Mouse (Mus musculus): ENCODE results near the gene Smc1b.

Gene Smc1b

DNA sequence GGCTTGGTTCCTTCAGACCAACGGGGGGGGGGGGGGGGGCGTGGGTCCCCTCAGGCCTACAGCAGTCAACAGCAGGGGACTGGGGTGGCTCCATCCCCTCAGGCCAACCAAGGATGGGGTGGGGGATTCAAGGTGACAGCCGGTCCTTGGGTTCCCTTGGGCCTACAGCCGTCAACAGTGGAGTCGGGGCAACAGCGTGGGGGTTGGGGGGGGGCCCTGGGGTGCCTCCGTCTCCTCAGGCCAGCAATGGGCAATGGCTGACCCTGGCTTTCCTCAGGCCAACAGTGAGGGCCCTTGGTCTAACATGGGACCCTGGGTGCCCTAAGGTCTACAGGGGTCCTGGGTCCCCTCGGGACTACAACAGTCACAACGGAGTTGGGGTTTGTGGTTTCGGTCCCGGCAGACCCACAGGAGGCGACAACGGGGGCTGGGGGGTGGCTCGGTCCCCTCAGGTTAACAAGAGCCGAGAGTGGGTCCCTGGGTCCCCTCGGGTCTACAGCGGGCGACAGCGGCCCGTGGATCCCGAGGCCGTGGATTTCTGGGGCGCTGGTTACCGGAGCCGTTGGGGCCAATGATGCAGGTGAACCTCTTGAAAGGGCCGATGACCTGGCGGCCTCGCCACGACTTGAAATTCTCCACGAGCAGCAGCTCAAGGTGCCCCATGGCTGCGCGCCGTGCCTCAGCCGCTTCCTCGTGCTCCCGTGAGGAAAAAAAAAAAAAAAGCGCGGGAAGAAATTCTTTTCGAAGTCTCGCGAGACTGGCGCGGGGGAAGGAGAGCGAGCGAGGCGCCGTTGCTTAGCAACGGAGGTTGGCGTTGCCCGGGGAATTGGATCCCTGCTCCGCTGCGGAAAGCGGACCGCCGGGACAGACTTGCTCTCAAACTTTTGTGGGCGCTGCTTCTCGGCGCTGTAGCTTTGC, at the start of gene Smc1b, which contains the start of gene Ribc2:
TSS of gene Smc1b (minus strand) at position 690 of the 918 bp plus-strand sequence.
TSS of gene Ribc2 (plus strand) at position 804 of the 918 bp plus-strand sequence.
- no peak for DNase-seq (ENCODE audit: low spot score)

DNA sequence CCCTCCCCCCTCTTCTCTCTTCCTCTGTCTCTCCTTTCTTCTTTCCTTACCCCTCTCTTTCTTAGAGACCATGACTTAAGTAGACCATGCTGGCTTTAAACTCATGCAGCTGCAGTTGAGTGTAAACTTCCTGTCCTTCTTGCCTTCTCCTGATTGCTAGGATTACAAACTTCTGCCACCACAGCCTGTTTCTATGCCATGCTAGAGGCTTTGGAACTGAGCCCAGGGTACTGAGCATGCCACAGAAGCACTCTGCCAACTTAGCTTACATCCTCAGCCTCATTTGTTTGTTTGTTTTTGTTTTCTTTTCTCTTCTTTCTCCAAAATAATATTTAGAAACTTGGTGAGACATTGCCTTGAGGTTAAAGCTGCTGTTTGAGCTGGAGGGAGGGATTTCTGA, 48.6 kb upstream of the Smc1b start:
- no peak for DNase-seq (ENCODE audit: low spot score)

DNA sequence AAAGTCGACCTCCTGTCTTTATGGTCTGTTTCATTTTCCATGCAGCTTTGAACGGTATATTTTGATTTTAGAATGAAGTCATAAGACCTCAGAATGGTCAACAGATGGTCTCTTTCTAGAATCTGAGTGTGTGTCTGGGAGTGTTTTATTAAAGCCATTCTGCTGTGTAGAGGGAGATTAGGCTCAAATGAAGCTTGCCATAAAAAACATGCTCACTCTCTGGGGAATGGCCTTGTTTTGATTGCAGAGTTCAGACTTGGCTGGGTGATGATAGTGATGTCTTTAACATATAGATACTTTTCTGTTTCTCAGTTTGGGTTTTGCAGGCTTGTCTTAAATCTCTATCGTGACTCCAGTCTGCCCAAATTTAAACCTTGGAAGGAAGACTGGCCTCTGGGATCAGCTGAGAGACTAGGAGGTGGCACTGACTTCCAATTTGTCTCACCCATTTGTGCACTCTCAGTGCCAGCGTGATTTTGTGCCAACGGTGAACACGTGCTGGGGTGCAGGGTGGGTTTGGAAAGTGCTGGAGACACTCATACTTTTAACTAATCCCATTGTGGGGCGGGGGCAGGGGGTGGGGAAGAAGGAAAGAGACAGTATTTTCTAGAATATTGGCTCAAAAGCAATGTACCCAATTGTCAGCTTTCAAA, 47.9 kb upstream of the Smc1b start:
- DNase-seq (ENCODE audit: low spot score), result no peak

DNA sequence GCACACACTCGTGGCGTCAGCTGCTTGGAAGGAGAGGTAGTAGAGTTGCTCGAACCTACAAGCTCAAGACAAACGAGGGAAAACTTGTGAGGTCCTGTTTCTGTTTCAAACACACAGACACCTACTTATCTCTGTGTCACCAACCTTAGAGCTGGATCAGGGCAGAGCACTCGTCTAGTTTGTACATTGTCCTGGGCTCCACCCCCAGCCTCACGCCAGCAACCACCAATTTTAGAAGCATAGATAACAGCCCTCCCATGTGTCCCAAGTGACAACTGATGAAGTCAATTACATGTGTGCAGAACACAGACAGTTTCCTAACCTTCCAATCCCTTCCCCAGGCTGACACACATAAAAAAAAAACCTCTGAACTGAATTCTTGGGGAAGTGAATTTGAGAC, 46.4 kb upstream of the Smc1b start:
- no peak for DNase-seq (ENCODE audit: low spot score)

DNA sequence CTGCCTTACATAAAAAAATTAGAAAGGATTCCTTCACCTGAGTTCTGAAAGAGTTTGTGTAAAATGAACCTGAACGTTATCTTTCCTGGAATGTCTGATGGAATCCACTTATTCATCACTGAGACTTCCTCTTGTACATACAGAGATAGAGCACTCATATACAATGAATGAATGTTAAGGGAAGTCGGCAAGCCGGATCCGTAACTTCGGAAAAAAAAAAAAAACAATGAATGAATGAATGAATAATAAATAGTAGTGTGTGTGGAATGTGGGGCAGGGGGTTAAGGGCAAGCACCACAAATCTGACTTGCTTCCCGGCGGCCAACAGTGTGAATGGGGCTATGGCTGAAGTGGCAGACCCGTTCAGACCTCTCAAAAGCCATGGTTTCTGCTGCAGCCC, 45.8 kb upstream of the Smc1b start:
- peak; percentile 24 for DNase-seq (ENCODE audit: low spot score)

DNA sequence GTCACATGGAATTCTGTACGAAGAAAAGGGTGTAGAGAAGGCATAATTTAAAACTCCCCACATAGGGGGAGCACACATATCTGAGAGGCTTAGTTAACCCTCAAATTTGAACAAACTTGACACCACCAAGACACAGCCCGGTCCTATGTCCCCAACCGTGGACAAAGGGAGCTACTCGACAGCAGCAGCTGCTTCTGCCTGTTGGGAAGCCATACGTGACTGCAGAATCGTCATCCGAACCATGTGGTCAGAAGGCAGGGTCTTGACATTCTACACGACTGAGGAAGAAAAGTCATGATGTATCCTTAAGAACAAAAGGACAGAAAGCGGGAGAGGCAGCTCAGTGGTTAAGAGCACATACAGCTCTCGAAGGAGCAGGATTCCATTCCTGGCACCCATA, 42.3 kb upstream of the Smc1b start:
- no peak for DNase-seq (ENCODE audit: low spot score)

DNA sequence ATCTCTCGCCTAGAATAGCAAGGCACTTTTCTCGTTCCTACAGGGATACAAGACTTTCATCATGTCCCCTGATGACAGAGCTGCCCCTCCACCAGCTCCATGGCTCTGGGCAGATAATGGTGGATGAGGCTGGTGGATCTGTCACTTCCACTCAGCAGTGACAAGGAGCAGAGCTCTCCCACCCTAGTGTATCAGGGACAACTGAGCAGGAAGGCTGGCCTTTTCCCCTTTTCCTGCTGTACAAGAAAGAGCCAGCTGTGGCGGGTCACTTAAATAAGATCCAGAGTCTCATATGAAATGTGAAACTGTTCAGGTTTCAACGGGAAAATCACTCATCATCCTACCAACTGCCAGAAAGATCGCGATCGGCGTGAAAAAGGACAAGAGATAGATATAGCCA, 41.7 kb upstream of the Smc1b start:
- no peak for DNase-seq (ENCODE audit: low spot score)

DNA sequence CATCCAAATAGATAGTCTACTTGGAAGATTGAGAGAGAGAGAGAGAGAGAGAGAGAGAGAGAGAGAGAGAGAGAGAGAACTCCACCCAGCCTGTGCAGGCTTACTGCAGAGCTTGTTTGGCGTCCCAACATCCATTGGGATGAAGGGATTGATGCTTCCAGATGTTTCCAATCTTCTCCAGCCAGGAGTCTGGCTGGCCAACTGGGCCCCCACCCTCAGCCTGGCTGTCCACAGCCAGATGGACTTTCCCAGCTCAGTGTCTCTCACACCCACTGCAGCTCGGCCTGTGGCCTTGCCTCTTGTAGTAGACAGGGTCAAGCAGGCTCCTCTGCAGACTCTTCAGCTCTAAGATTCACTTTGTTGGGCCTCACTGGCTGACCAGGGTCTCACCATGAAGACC, 40.3 kb upstream of the Smc1b start:
- DNase-seq (ENCODE audit: low spot score), result no peak

DNA sequence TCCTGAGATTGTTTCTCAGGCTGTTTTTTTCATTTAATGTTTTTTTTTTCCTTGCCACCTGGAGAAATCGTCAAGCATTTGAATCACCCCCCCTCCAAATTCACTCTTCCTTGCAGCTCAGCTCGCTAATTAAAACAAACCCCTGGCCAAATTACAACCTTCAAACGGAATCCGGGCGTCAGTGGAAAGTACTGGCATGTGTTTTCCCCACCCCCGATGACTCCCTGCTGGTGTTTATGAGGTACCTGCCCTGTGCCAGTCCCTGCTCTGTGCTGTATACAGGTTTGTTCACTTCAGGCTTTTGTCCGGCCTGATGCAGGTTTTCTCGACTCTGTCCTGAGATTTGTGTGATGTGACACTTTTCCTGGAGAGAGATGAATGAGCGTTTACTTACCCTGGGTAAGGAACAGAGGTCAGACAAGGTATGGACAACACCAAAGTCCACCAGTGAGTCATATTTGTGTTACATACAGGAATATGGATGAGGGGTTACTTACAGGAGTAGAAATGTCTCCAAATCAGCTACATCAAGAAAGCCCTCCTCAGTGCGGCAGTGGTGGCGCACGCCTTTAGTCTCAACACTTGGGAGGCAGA, 35.4 kb upstream of the Smc1b start:
- no peak for DNase-seq (ENCODE audit: low spot score)

DNA sequence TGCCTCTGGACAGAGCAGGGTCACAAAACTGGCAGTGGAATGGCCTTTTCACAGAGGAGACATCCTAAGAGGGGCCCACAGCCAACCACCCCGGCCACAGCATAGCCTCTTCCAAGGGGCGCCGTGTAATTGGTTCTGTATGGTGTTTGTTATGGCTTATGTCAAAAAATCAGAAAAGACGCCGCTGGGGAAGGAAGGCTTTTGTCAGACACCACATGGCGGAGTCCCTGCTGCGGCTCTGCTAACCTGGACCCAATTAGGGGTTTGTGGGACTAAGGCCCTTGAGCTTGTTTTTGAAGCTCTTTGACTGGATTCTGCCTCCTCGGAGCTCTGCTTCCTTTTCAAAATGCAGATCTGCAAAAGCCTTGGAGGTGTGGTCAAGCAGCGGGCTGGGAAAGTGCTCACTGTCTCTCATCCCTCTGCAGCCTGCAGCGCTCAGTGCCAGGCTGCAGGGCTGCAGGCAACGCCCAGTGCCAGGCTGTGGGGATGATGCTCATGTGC, 34.7 kb upstream of the Smc1b start:
- no peak for DNase-seq (ENCODE audit: low spot score)

DNA sequence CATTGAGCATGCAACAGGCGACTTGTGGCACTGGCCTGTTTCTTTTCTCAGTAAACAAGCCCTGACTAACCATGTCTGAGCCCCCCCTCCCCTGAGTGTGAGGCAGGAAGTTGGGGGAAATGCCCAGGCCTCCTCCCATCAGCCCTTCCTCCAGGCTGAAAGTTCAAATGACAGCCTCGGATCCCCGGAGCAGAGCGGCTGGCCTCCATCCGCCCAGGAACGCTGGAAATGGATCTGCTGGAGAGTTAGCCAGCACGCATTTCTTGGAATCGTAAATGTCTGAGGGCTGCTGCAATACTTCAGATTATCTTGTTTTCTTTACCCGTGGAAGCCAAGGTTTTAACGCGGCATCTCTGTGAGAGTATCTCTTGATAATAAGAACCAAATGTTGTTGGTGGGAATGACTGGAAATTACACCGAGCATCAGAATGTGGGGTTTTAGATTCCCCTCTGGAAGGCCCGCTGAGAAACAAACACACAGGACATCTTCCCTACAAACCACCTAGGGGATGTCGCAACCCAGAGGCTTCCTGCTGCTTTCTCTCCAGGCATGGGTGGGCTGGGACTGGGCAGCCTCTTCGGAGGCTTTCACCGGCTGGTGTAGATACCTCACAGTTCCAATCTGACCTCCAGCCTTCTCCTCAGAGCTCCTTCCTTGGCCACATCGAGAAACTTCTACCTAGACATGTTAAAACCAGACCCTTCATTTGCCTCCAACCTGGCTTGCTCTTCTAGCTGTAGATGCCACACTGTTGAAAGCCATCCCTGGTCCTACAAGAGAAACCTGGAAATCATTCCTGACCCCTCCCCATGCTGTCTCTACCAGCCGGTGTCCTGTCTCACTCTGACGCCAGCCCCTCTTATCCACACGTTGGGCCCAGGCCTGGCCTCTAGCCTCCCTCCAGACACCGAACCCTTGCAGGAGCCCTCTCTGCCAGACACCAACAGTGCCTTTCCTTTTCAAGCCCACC, 31.2 kb upstream of the Smc1b start:
- no peak for DNase-seq (ENCODE audit: low spot score)

DNA sequence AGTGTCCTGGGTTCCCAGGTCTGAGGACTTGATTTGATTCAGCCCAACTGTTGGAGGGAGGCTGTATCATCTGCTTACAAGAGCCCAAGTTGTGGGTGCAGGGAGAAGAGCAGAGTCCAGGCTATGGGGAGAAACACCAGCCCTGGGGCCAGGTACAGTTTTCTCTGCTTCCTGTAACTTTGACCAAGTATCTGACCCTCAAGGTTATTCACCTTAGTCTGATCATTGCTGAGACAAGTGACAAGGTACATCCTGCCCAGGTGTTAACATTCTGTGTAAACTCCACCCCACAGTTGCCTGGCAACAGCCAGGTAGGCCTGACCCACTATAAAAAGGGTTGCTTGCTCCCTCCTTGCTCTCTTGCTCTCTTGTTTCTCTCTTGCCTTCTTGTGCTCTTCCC, 29.7 kb upstream of the Smc1b start:
- no peak for DNase-seq (ENCODE audit: low spot score)

DNA sequence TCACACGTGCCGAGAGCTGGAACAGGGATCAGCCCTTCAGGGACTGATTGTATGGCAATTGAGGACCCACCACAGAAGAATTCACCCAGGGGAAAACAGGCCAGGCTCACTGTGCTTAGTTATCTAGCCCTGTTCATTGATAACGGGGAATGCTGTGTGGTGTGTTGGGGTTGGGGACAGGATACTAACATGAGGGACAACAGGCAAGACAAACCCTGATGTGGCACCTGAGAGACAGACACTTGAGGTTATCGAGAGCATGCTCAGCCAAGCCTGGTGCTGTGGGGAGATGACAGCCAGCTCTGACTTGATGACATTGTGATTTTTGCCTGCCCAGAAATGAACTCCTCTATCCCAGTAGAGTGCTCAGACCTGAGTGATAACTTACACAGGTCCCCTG, 24.4 kb upstream of the Smc1b start:
- no peak for DNase-seq (ENCODE audit: low spot score)

DNA sequence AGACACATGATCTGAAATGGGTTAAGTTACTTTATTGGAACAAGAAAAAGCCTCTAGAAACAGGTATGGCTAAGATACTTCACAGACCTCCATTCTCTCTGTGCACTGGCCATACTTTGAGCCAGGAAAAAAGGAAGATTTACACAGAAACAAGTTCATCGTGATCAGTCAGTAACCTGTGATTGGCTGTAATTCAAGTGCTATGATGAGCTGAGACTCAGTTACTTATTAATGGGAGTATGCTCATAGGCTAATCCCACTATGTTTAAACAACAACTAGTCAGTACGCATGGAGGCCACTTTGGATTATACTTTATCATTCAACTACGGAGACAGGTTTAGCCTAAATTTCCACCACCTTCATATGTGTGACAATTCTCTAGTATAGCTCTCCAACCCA, 22.3 kb upstream of the Smc1b start:
- DNase-seq (ENCODE audit: low spot score), result no peak

DNA sequence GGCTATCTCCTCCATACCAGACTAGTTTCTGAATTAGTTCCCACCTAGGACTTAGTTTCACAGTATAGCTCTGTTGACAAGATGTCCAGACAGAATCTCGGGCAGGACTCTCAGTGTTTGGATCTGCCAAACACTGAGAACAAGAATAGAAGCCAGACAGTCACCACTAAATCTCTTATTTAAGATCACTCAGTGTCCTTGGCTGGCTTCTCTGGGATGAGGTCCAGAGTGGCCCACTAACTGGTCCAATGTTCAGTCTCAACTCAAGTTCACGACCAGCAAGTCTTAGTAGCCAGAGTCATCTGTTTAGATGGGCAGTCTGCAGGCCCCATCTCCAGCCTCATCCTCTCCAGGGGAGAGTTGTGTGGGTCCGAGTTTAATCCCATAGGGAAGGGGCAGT, 20.8 kb upstream of the Smc1b start:
- no peak for DNase-seq (ENCODE audit: low spot score)

DNA sequence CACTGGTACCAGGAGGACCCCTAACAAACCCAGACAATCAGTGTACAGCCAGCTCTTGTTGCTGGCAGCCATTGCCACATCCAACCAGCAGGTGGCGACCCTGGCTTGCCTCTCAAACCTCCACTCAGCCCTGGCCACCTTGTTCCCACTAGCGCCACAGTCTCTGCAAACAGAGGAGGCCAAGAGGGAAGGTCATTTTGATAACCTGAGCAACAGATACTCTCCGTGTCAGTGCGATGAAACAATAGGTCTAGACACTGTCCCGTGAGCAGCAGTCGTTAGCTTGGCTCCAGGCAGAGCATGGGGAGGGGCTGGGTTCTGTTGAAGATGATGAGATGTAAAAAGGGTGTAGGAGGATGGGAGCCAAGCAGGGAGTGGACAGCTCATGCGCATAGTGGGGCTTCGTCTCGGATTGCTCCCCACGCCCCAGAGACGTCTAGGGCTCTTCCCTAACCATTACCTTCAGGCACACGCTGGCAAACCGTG, 19.7 kb upstream of the Smc1b start:
- peak; percentile 55 for DNase-seq (ENCODE audit: low spot score)

DNA sequence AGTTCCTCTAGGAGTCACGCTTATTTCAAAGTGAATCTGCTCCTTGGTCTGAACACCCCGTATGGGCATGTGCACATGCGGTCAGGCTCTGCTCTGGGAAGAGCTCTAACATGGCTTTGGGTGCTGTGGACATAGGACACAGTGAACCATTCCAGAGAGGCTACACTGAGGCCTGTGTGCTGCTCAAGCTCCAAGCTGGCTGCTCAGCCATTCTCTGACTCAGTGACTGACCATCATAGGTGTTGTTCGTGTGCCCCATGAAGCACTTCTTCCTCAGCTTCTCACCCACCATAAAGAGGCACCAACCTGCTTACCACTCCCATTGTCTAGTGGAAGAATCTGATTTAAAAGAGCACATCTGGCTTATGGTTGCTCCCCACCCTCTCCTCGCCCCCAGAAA, 12.5 kb upstream of the Smc1b start:
- DNase-seq (ENCODE audit: low spot score), result no peak

DNA sequence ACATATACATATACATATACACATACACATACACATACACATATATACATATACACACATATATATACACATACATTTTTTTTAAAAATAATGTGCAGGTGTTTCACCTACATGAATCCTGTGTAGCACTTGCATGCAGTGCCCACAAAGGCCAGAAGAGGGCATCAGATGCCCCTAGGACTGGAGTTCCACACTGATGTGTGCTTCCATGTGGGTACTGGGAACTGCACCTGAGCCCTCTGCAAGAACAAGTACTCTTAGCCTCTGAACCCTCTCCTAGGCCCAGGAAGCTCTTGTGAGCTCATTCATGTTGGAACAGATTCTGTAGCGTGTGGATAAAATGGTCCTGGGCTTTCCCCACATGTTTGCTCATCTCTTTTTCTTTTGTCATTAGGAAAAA, 12.0 kb upstream of the Smc1b start:
- DNase-seq (ENCODE audit: low spot score), result no peak

DNA sequence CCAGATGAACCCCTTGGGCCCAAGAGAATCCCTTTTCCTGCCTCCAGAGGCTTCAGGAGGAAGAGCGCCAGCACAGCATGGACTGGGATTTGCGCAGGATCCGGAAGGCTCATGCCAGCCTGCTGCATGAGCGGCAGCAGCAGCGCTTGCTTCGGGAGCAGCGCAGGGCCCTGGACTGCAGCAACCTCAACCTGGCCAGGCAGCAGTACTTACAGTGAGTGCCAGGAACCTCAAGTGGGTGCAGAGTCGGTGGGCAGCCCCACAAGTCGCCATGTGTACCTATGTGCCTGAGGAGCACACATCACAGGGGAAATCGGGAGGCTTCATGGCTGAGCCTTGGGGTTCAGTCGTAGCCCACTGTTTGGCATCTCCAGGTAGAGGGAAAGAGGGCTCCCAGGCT, 11.4 kb upstream of the Smc1b start:
- DNase-seq (ENCODE audit: low spot score), result no peak

DNA sequence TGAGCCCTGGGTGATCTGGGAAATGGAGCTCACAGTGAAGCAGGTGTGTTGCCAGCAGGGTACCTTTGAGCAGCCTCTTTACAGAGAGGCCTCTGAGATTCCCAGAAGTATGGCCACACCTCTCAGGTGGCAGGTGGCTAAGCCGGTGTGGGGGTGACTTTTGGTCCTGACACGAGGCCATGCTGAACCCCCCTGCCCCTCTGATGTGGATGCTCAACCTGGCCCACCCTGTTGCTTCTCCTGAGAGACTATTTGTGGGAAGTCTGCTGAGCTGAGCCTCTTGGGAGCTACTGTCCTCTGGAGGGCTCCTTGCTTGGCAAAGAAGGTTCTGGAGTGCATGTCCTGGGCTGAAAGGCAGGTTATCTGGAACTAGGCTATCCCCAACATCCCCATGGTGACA, 10.7 kb upstream of the Smc1b start:
- DNase-seq (ENCODE audit: low spot score), result no peak

DNA sequence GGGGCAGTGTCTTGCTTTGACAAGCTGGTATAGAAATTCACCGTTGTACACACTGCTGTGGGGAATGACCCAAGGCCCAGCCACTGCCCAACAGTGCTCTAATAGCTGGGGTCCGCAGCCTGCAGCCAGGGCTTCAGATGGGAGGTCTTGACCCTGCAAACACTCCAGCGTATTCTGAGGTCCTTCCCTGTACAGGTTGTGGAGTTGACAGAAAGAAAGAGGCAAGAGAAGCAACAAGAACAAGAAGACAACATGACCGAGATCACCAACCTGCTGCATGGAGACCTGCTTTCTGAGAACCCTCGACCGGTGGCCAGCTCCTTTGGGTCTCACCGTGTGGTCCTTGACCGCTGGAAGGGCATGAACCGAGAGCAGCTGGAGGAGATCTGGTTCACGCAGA, 9.5 kb upstream of the Smc1b start:
- DNase-seq (ENCODE audit: low spot score), result no peak

DNA sequence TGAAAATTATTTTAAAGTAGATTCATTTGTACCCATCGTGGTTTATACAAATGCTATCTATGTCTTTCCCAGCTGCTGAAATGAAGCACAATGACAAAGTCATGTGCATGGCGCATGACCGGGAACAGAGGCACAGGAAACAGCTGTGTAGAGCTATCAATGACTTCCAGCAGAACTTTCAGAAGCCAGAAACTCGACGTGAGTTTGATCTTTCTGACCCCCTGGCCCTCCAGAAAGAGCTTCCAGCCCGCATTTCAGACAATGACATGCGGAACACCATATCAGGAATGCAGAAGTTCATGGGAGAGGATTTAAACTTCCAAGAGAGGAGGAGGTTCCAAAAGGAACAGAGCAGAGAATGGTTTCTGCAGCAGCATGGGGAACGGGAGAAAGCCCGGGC, 3.4 kb upstream of the Smc1b start:
- DNase-seq (ENCODE audit: low spot score), result no peak

Data from T-cell, adult 2 months (primary cell).